Mouse (Mus musculus) spleen, postnatal 4 days (tissue): ENCODE results near the gene Sept9.
"Not testable (repeated sequence)": the region's sequence is repeated elsewhere in the genome, so short reads cannot be mapped to it uniquely, and the experiment has no call there.

Experiments used
- DNase-seq, 2 experiments: peaks; one replicate each; pipeline ENCODE4 v3.0.0; 2022; ENCODE audit warnings: low spot score in 2 of 2

Gene Sept9

GRCm38 (mm10) chr11:117325131-117325467 lies 125.6 kb downstream of the Sept9 start:
- DNase-seq, result no peak

DNA sequence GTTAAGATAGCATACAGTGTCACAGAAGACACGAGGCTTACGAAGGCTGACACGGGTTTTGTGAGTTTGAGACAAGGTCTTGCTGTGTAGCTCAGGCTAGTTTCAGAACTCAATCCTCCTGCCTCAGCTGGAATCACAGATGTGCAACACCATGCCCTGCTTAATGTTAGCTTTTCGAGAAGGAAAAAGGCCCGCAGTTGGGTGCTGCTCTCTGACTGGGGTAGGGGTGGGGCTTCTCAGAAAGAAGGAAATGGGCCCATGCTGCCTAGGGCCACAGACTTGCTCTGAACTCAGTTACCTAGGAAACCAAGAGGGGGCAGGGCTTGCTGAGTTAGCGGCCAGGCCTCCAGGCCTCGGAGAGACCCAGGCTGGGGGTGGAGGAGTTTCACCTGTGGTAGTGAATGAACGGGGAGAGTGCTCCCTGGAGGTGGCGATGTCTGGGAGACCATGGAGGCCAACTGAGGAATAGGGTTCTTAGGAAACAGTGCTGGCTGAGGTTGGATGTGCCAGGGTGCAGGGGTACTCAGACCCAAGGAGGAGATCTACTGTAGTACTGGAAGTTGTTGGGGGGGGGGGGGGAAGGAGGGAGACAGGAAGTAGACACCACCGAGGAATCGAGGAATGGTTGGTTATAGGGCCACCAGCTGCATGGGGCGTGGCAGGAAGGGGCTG lies 126.1 kb downstream of the Sept9 start:
- peak; percentile 76 to 79 for DNase-seq

GRCm38 (mm10) chr11:117326140-117326725 lies 126.8 kb downstream of the Sept9 start:
- DNase-seq, result no peak

DNA sequence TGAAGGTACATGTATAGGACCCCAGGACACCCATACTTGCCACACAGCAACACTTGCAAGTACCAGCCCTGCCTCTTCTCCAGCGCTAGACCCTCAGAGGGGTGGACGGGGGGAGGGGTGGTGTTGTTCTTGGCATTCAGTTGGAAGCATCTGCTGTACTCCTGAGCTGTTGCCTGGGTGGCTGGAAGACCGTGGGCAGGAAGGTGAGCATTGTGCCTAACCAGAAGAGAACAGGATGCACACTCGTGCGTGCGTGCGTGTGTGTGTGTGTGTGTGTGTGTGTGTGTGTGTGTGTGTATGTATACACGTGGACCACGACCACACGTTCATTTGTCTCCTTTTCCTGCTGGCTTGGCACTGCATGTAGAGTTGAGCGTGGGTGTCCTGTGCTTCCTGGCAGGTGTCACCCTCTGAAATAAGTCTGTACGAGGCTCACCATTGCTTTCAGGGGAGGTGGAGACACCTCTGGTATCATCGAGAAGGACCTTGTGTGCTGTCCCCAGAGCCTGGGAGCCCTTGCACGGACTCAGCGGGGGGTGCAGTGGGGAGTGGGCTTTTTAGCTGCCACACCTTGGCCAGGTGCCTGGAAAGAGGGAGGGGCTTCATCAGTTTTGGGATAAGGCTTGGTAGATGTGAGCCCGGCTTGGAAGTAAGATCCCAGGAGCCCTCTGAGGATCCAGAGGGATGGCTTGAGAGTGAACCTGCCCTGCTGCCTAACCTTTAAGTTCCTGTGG lies 127.6 kb downstream of the Sept9 start:
- no peak for DNase-seq

DNA sequence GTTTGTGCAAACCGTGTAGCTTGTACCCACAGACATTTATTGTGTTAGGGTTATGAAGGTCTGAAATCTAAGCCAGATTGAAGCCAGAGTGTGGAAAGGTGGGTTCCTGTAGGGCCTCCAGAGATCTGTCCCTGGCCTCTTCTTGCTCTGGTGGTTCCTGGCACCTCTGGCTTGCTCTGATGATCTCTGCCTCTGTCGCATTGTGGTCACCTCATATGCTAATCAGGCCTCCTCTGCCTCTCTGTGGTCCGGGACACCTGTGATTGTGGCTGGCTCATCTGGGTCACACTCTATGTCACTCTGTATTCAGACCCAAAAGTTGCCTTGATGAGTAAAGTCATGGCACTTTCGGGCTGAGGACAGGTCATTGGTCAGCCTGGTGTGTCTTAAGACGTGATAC lies 128.2 kb downstream of the Sept9 start:
- DNase-seq, result no peak

- DNase-seq, result no peak
Observed at GRCm38 (mm10) chr11:117330076-117330950, 130.9 kb downstream of the Sept9 start.

DNA sequence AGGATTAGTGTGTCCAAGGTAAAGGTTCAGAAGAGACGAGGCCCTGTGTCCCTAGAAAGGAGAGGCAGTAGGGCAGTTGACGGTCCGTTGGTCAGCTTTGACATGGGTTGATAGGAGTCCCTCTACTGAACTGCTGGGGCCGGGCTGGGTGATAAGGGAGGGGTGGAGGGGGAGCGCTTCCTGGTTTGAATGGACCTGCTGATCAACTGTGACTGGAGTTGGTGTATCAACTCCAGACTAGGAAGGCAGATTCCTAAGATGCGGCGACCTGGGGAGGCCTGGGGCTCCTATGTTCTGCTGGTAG lies 131.4 kb downstream of the Sept9 start:
- no peak for DNase-seq

DNA sequence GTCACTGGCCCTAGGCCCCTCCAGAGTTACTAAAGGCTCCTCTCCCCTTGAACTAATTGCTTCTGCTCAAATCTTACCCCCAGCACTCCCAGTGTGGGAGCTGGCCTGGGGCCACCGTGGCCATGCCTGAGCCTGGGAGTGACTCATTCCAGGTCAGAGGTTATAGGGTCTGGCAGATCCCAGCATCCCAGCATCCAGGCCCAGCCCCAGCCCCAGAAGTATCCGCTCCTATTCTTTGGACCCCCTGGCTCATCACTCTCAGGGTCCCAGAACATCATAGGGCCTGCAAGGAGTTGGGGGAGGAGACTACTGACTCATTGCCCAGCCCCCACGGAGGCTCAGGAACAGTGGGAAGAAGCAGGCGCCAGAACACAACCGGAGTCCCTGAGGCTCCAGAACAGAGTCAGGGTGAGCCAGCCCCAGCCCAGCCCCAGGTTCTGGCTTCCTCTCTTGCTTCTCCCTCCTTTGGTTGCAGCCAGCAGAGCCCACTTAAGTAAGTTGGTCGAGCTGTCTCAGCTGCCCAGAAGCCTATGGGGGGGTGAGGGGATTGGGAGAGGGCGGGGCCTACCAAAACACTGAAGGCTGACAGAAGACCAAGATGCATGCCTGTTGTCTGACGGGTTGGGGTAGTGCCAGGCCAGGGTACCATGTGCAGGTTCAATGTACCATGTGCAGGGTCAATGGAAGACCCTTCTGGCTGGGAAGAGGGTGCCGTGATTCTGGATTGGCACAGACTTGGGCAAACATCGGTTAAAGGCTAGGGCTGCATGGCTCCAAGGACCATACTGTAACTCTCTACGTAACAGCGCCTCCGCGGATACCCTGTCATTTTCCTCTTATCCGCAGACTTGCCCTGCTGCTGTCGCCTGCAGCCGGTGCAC lies 132.1 kb downstream of the Sept9 start:
- no peak for DNase-seq

- peak; percentile 63 to 82 for DNase-seq
Observed at GRCm38 (mm10) chr11:117332242-117333149, 133.0 kb downstream of the Sept9 start.

- DNase-seq, result no peak
Observed at GRCm38 (mm10) chr11:117333150-117333715, 133.8 kb downstream of the Sept9 start.

GRCm38 (mm10) chr11:117334101-117334500 lies 134.6 kb downstream of the Sept9 start:
- DNase-seq, result peak; percentile 58 to 74

DNA sequence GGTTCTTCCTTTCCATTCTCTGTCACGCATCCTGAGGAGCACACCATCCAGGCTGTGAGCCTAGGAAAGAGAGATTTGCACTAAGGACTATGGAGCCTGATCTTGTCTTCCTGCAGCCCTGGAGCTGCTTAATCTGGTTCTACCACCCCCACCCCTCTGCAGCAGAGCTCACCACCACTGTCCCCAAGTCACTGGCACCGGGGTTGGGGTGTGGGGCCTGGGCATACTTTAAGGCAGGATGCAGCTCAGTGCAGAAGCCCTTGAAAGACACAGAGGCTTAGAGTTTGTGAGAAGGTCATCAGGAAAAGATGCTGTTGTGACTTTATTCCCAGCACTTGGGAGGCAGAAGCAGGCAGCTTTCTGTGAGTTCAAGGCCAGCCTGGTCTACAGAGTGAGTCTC lies 135.7 kb downstream of the Sept9 start:
- no peak for DNase-seq

DNA sequence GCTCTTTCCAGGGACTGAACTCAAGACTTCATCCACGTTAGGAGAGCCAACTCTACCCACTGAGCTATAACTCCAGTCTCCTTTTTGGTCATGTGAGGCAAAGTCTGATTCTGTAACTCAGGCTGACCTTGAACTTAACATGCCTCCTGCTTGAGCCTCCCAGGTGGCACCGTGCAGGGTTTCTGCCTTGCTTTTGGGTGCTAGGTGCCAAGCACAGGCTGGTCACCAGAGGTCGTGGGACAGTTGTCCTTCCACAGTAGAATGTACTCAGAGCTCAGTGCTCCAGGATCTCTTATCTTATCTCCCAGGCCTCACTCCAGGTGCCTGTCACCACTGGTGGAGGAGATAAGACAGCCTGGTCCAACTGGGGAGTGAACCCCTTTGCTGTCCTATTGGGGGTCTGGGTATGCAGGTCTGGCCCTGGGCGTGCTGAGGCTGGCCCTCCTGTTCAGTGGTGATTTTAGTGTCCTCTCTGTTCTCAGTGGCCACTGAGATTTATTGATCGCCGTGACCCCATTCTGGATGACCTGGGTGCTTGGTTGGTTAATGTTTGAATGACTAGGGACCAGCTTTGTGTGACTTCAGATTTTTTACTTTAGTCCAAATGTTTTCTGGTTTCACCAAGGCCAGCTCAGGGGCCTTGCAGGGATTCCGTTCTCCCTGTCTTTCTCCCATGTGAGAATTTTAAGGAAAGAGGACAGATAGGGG lies 136.8 kb downstream of the Sept9 start:
- DNase-seq, result no peak

DNA sequence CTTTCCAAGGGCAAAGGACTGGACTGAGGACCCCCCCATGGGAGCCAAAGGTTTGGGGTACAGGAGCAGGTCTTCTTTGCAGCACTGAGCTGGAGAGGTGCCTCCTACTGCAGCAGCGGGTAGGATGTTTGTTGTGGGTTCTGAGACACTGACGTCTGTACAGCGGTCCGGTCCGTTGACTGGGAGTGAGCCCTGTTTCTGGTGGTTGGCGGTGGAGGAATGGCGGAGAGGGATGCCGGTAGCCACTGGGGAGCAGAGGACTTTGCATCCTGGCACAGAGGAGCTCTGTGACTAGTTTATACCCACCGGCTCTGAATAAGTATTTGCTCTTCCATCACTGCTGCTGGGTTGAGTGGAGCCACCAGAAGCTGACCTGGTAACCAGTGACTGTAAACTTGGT lies 138.3 kb downstream of the Sept9 start:
- no peak for DNase-seq

DNA sequence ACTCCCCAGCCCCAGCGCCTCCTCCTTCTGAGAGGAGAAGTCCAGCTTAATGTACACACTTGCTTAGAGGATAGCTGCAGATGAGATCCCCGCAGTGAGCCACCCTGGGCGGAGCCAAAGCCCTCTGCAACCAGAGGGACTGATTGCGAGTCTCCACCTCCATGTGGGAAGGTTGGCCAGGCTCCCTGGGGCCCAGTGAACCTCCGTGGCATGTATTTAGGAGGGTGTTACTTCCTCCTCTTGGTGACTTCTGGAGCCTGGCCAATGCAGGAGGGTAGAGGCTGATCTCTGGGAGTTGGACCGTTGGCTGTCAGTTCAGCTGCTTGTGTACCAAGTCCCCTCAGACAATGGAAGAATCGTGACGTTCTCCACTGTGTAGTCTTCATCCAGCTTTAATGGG lies 139.0 kb downstream of the Sept9 start:
- peak in 1 of 2 experiments; percentile 63 for DNase-seq

DNA sequence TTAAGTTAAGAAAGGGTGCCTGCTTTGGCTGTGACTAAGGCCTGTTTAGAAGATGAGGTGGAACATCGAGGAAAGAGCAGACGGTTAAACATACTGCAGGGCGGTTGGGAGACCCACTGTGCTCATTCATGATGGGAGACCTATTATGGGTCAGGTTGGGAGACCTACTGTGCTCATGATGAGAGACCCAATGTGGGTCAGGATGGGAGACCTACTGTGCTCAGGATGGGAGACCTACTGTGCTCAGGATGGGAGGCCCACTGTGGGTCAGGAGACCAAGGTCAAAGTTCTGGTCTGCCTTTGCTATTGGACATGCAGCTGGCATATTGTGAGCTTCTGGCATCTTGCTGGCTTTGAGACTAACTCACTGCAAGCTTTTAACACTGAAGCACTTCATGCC lies 139.6 kb downstream of the Sept9 start:
- no peak for DNase-seq

GRCm38 (mm10) chr11:117341218-117341617 lies 141.8 kb downstream of the Sept9 start:
- no peak for DNase-seq

- DNase-seq, result no peak
Observed at GRCm38 (mm10) chr11:117342076-117342475, 142.6 kb downstream of the Sept9 start.

DNA sequence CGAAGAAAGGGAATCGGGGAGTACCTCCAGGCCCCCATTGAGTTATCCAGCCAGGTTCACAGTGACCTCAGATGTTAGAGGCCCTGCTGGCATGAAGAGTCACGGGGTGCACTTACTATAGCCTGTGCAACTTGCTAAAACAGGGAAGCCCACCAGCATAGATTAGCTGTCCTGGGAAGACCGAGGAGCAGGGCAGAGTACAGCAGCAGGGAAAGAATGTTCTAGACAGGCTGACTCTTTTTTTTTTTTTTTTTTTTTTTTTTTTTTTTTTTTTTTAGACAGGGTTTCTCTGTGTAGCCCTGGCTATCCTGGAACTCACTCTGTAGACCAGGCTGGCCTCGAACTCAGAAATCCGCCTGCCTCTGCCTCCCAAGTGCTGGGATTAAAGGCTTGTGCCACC lies 143.0 kb downstream of the Sept9 start:
- not testable (repeated sequence) for DNase-seq
